Mouse (Mus musculus): Measurements from ENCODE around the gene Slc1a3. TPM values are rescaled to one million over a fixed set of nuclear protein-coding genes. Genes with fewer than 3 reads are reported as not detected.

Slc1a3 gene
- total and polyA plus RNA-seq, 3 experiments: 1.6 to 2.5 (median 1.9) TPM

- intact Hi-C loops (cut with DNase I): loop anchor here (1.0 kb wide), 1 partner anchor 32 kb away; no protein-coding TSS in a partner anchor
- TF ChIP-seq EP300 (IDR thresholded peaks at IDR 0.05; ENCODE audit: insufficient read depth, low read depth, low read length) (no peak), POLR2A (IDR thresholded peaks at IDR 0.05; ENCODE audit: insufficient read depth, low read depth, low read length) (no peak), CTCF (IDR thresholded peaks at IDR 0.05) (no peak)
- no peak overlapping the region for H3K9ac ChIP-seq (ENCODE audit: low read depth, low read length)
- no peaks in the 10 kb centered on the region for H3K79me2 ChIP-seq (replicated peaks; ENCODE audit: control insufficient read depth, insufficient read depth, low read length)
- 80% methylated on average over 3 of the region's 3 CpGs for whole genome bisulfite sequencing
- no peaks in the 10 kb centered on the region for H3K36me3 ChIP-seq (ENCODE audit: control insufficient read depth, insufficient read depth, low read length)
- H3K27me3 ChIP-seq (ENCODE audit: control insufficient read depth, insufficient read depth, low read length): no peaks in the 10 kb centered on the region
- no peak for DNase-seq
- H3K4me3 ChIP-seq: no peak overlapping the region
- H3K4me1 ChIP-seq (ENCODE audit: control insufficient read depth, insufficient read depth, low read length): no peaks in the 10 kb centered on the region
- no peak overlapping the region for H3K27ac ChIP-seq
Measured at GRCm38 (mm10) chr15:8634355-8634754, 76.2 kb downstream of the Slc1a3 start.

- Histone ChIP-seq H3K36me3 (ENCODE audit: control insufficient read depth, insufficient read depth, low read length) (no peaks in the 10 kb centered on the region), H3K79me2 (replicated peaks; ENCODE audit: control insufficient read depth, insufficient read depth, low read length) (no peaks in the 10 kb centered on the region), H3K4me1 (ENCODE audit: control insufficient read depth, insufficient read depth, low read length) (no peaks in the 10 kb centered on the region), H3K9ac (ENCODE audit: low read depth, low read length) (no peak overlapping the region), H3K27me3 (ENCODE audit: control insufficient read depth, insufficient read depth, low read length) (no peaks in the 10 kb centered on the region), H3K27ac (no peak overlapping the region), H3K4me3 (no peak overlapping the region)
- DNase-seq: peak; percentile 17 to 47
- no peak for TF ChIP-seq EP300 (IDR thresholded peaks at IDR 0.05; ENCODE audit: insufficient read depth, low read depth, low read length)
- peak; percentile 83 for TF ChIP-seq CTCF (IDR thresholded peaks at IDR 0.05)
- TF ChIP-seq POLR2A (IDR thresholded peaks at IDR 0.05; ENCODE audit: insufficient read depth, low read depth, low read length): no peak
- WGBS: 64% methylated on average over 6 of the region's 6 CpGs
- intact Hi-C loops (cut with DNase I): no loop called here
Measured at GRCm38 (mm10) chr15:8633375-8633774, 77.2 kb downstream of the Slc1a3 start.

GRCm38 (mm10) chr15:8632361-8632760, 78.2 kb downstream of the Slc1a3 start:
- H3K79me2 ChIP-seq (replicated peaks; ENCODE audit: control insufficient read depth, insufficient read depth, low read length): no peaks in the 10 kb centered on the region
- no peaks in the 10 kb centered on the region for H3K27me3 ChIP-seq (ENCODE audit: control insufficient read depth, insufficient read depth, low read length)
- intact Hi-C loops (cut with DNase I): no loop called here
- no peak for TF ChIP-seq CTCF (IDR thresholded peaks at IDR 0.05)
- no peak for TF ChIP-seq EP300 (IDR thresholded peaks at IDR 0.05; ENCODE audit: insufficient read depth, low read depth, low read length)
- TF ChIP-seq POLR2A (IDR thresholded peaks at IDR 0.05; ENCODE audit: insufficient read depth, low read depth, low read length): no peak
- no peak overlapping the region for H3K9ac ChIP-seq (ENCODE audit: low read depth, low read length)
- H3K4me1 ChIP-seq (ENCODE audit: control insufficient read depth, insufficient read depth, low read length): no peaks in the 10 kb centered on the region
- no peak overlapping the region for H3K27ac ChIP-seq
- no peak overlapping the region for H3K4me3 ChIP-seq
- WGBS: 58% methylated on average over 10 of the region's 10 CpGs
- no peaks in the 10 kb centered on the region for H3K36me3 ChIP-seq (ENCODE audit: control insufficient read depth, insufficient read depth, low read length)
- DNase-seq: no peak

GRCm38 (mm10) chr15:8629317-8629831, 81.2 kb downstream of the Slc1a3 start:
- Histone ChIP-seq H3K79me2 (replicated peaks; ENCODE audit: control insufficient read depth, insufficient read depth, low read length) (no peaks in the 10 kb centered on the region), H3K4me3 (peak overlapping the region; percentile 4; the same call in 1 of the 2 replicates), H3K27me3 (ENCODE audit: control insufficient read depth, insufficient read depth, low read length) (no peaks in the 10 kb centered on the region), H3K4me1 (ENCODE audit: control insufficient read depth, insufficient read depth, low read length) (0 out of 2 replicates have a peak, but pooled peaks cover 1% of the 10 kb centered on the region), H3K9ac (ENCODE audit: low read depth, low read length) (no peak overlapping the region), H3K27ac (no peak overlapping the region), H3K36me3 (ENCODE audit: control insufficient read depth, insufficient read depth, low read length) (no peaks in the 10 kb centered on the region)
- no peak for TF ChIP-seq EP300 (IDR thresholded peaks at IDR 0.05; ENCODE audit: insufficient read depth, low read depth, low read length)
- peak; percentile 73 for TF ChIP-seq CTCF (IDR thresholded peaks at IDR 0.05)
- TF ChIP-seq POLR2A (IDR thresholded peaks at IDR 0.05; ENCODE audit: insufficient read depth, low read depth, low read length): no peak
- WGBS: under 1% methylated on average over 13 of the region's 13 CpGs
- intact Hi-C loops (cut with DNase I): loop anchor here (1.0 kb wide), 1 partner anchor 256 kb away; no protein-coding TSS in a partner anchor
- peak; percentile 64 to 77 for DNase-seq

- WGBS: 86% methylated on average over 8 of the region's 8 CpGs
- H3K36me3 ChIP-seq (ENCODE audit: control insufficient read depth, insufficient read depth, low read length): no peaks in the 10 kb centered on the region
- no peaks in the 10 kb centered on the region for H3K79me2 ChIP-seq (replicated peaks; ENCODE audit: control insufficient read depth, insufficient read depth, low read length)
- no peak overlapping the region for H3K27ac ChIP-seq
- H3K4me3 ChIP-seq: no peak overlapping the region
- H3K9ac ChIP-seq (ENCODE audit: low read depth, low read length): no peak overlapping the region
- intact Hi-C loops (cut with DNase I): no loop called here
- H3K4me1 ChIP-seq (ENCODE audit: control insufficient read depth, insufficient read depth, low read length): 0 out of 2 replicates have a peak, but pooled peaks cover 1% of the 10 kb centered on the region
- no peaks in the 10 kb centered on the region for H3K27me3 ChIP-seq (ENCODE audit: control insufficient read depth, insufficient read depth, low read length)
- TF ChIP-seq EP300 (IDR thresholded peaks at IDR 0.05; ENCODE audit: insufficient read depth, low read depth, low read length) (no peak), POLR2A (IDR thresholded peaks at IDR 0.05; ENCODE audit: insufficient read depth, low read depth, low read length) (no peak), CTCF (IDR thresholded peaks at IDR 0.05) (no peak)
- no peak for DNase-seq
Measured at GRCm38 (mm10) chr15:8628150-8628549, 82.4 kb downstream of the Slc1a3 start.

- Histone ChIP-seq H3K36me3 (ENCODE audit: control insufficient read depth, insufficient read depth, low read length) (no peaks in the 10 kb centered on the region), H3K4me1 (ENCODE audit: control insufficient read depth, insufficient read depth, low read length) (0 out of 2 replicates have a peak, but pooled peaks cover 1% of the 10 kb centered on the region), H3K9ac (ENCODE audit: low read depth, low read length) (peak overlapping the region; percentile 46), H3K4me3 (peak overlapping the region; percentile 54), H3K27me3 (ENCODE audit: control insufficient read depth, insufficient read depth, low read length) (no peaks in the 10 kb centered on the region), H3K27ac (no peak overlapping the region), H3K79me2 (replicated peaks; ENCODE audit: control insufficient read depth, insufficient read depth, low read length) (no peaks in the 10 kb centered on the region)
- intact Hi-C loops (cut with DNase I): no loop called here
- 2% methylated on average over 15 of the region's 15 CpGs for WGBS
- TF ChIP-seq EP300 (IDR thresholded peaks at IDR 0.05; ENCODE audit: insufficient read depth, low read depth, low read length): no peak
- peak; percentile 87 for TF ChIP-seq CTCF (IDR thresholded peaks at IDR 0.05)
- TF ChIP-seq POLR2A (IDR thresholded peaks at IDR 0.05; ENCODE audit: insufficient read depth, low read depth, low read length): no peak
- peak; percentile 60 to 72 for DNase-seq
Measured at GRCm38 (mm10) chr15:8627097-8627537, 83.4 kb downstream of the Slc1a3 start.

All from heart, adult 2 months (tissue).